Mouse (Mus musculus): ENCODE measurements at regions not wholly inside any gene's neighbourhood (a gene's known extent, or its start where the extent isn't known, plus 50 kb on each side); places are given as distances from the start of the nearest gene placed in this dataset.

DNA sequence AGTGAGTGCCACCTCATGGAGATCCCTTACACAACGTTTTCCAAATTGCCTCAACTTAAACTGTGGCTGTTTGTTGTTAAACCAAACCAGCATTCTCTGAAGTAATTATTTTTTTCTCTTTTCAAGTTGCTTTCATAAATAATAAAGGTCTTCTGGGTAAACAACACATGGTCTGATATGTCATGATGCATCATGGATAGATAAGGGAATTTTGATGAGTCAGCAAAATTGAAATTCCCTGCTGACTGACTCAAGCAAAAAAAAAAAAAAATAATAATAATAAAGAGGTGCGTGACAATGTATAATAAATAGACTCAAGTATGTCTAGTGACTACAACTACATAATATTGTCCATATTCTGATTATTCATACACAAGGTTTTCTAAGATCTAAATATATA, 201.8 kb downstream of the Adgb start:
- Histone ChIP-seq H3K27me3 (no peaks in the 10 kb centered on the region), H3K9ac (no peak overlapping the region), H3K4me2 (no peak overlapping the region), H3K4me1 (no peaks in the 10 kb centered on the region), H3K4me3 (no peak overlapping the region), H3K9me3 (replicated peaks) (no peaks in the 10 kb centered on the region), H3K36me3 (ENCODE audit: poor library complexity, severe bottlenecking) (no peaks in the 10 kb centered on the region), H3K27ac (no peak overlapping the region)
- 82% methylated on average over 2 of the region's 2 CpGs for WGBS
- ATAC-seq: no peak

DNA sequence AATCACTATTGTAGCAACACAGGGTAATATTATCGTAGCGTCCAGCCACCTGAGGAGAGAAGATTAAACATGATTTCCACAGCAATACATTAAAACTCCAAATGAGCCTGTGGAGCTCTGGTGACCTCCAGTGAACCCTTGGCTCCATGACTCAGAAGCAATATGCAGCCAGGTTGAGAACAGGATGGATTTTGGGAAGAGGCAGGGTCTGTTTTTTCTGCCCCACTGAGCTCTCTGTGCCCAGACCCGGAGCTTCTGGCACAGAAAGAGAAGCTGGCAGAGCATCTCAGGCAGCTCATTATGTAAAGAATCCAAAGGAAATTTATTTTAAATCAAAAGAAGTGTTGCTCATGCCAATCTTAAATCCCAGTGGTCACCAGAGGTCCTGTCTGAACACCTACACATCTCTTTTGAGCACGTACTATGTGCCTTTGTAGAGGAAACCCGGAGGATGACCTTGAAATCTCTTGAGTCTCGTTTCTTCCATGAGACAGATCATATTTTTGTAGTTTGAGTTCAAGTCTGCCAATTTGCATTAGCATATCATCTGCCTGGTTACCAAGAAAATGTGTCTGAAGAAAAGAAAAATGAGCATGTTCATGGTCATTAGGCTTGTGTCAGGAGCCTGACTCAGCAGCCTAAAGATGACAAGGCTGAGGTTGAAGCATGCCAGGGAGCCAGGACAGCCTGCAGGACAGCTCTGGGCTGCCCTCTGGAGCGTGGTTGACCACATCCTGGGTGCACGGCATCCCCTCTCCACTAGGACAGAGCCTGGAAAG, 219.4 kb downstream of the Adgb start:
- Histone ChIP-seq H3K4me3 (no peak overlapping the region), H3K27me3 (no peaks in the 10 kb centered on the region), H3K36me3 (ENCODE audit: poor library complexity, severe bottlenecking) (no peaks in the 10 kb centered on the region), H3K9ac (no peak overlapping the region), H3K4me2 (no peak overlapping the region), H3K4me1 (no peaks in the 10 kb centered on the region), H3K27ac (no peak overlapping the region), H3K9me3 (replicated peaks) (no peaks in the 10 kb centered on the region)
- 0 out of 2 replicates have a peak, but pooled peaks have one; percentile 55 for ATAC-seq
- 82% methylated on average over 8 of the region's 8 CpGs for WGBS

DNA sequence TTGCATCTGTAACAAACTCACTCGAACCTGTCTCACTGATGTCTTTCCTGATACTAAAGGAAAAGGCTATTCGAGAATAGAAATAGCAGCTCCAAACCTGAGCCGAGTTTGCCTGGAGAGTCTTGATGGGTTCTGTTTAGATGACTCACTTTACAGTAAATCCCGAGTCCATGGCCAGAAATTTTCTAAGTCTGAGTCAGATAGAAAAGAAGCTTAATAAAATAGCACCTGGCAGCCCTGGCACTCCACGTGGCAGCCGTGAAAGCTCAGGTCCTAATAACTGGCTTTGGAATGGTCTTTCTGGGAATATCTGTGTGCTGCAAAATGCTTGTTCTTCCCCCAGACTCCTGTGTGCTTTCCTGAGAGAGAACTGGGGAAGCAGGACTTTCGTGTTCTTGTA, 220.0 kb downstream of the Adgb start:
- Histone ChIP-seq H3K4me1 (no peaks in the 10 kb centered on the region), H3K27me3 (no peaks in the 10 kb centered on the region), H3K36me3 (ENCODE audit: poor library complexity, severe bottlenecking) (no peaks in the 10 kb centered on the region), H3K4me3 (no peak overlapping the region), H3K27ac (no peak overlapping the region), H3K4me2 (no peak overlapping the region), H3K9ac (no peak overlapping the region), H3K9me3 (replicated peaks) (no peaks in the 10 kb centered on the region)
- WGBS: 87% methylated on average over 7 of the region's 7 CpGs
- ATAC-seq: no peak

DNA sequence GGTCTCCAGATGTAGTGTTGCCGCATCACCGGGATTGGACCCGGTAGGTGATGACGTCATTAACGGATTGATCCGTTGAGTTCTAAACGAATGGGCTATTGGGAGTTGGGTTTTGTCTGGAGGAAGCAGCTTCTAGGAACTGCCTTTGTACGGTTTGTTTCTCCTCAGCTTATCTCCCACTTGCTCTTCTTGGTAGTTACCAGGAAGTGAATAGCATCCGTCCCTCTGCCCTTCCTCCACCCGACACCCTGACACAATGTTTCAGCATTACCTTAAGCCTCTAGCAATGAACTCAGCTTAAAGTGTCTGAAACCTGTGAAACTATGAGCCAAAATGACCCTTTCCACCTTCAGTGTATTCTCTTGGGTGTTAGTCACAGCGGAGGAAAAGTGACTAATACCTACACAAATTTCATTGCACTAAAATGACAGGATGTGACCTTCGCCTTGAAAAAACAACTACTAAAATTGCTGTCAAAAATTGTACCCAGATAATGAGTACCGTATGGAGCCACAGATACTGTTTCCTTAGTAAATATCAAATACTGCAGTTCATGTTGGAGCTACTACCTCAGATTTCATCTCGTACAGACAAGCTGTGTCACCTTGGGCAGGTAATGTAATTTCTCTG, 237.1 kb downstream of the Adgb start:
- ATAC-seq: no peak
- H3K4me1 ChIP-seq: no peaks in the 10 kb centered on the region
- no peak overlapping the region for H3K4me3 ChIP-seq
- no peak overlapping the region for H3K9ac ChIP-seq
- no peaks in the 10 kb centered on the region for H3K36me3 ChIP-seq (ENCODE audit: poor library complexity, severe bottlenecking)
- WGBS: 90% methylated on average over 14 of the region's 14 CpGs
- no peaks in the 10 kb centered on the region for H3K27me3 ChIP-seq
- H3K9me3 ChIP-seq (replicated peaks): no peaks in the 10 kb centered on the region
- H3K27ac ChIP-seq: no peak overlapping the region
- H3K4me2 ChIP-seq: no peak overlapping the region

DNA sequence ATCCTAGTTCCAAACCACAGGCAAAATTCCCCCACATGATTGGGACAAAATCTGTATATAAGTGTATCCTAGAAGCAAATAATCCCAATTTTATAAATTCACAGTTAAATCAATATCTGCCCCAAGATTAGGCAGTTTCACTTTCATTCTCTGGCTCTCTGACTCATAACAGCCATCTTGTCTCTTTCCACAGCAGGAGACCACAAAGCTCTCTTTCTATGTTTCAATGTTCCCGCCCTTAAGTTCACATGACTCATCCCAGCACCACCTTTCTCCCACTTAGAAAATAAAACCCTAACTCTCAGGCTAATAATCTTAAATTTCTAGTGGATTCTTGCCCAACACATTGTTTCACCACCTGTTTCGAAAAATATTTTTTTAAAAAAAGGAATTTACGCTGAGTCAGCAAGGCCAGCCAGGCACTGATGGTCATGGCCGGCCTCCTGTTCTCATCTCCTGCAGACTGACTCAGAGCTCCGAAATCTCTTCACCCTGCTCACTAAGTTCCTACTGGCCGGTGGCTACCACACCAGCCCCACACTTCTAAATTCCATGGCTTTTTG, 247.5 kb downstream of the Adgb start:
- Histone ChIP-seq H3K9me3 (replicated peaks) (no peaks in the 10 kb centered on the region), H3K27me3 (no peaks in the 10 kb centered on the region), H3K27ac (no peak overlapping the region), H3K4me3 (no peak overlapping the region), H3K4me1 (no peaks in the 10 kb centered on the region), H3K4me2 (no peak overlapping the region), H3K9ac (no peak overlapping the region), H3K36me3 (ENCODE audit: poor library complexity, severe bottlenecking) (no peaks in the 10 kb centered on the region)
- no peak for ATAC-seq
- 95% methylated on average over 6 of the region's 6 CpGs for WGBS

DNA sequence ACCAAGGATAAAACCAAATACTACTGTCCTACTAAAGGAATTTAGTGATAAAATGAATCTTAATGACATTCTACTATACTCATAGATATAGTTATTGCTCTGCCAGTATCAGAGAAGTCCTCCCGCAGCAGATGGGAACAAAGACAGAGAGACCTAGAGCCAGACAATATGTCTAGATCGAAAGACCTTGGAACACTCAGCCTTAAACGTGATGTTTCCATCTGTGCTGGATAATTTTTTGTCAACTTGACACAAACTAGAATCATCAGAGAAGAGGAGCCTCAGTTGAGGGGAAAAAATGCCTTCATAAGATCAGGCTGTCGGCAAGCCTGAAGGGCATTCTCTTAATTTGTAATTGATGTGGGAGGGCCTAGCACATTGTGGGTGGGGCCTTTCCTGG, 252.4 kb downstream of the Adgb start:
- Histone ChIP-seq H3K27me3 (no peaks in the 10 kb centered on the region), H3K9ac (no peak overlapping the region), H3K4me3 (no peak overlapping the region), H3K4me2 (no peak overlapping the region), H3K9me3 (replicated peaks) (no peaks in the 10 kb centered on the region), H3K4me1 (no peaks in the 10 kb centered on the region), H3K36me3 (ENCODE audit: poor library complexity, severe bottlenecking) (no peaks in the 10 kb centered on the region), H3K27ac (no peak overlapping the region)
- no peak for ATAC-seq
- 92% methylated on average over 4 of the region's 4 CpGs for WGBS

DNA sequence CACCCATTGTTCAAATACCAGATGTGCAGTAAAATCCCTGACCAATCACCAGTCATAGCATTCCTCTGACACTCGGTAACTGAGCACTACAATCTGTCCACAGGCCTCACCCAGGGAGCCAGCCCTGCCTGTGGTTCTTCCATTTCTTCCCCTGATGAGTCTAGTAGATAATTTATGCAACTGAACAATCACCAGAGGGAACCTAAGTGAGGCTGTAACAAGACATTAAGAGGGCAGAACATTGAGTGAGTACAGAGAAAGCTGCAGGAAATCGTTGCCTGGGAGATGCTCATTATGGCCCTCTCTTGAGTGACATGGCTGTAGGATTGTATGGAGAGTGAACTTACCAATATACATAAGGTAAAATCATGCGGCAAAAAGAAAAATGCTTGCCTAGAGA, 255.2 kb downstream of the Adgb start:
- WGBS: 58% methylated on average over 3 of the region's 3 CpGs
- Histone ChIP-seq H3K9me3 (replicated peaks) (no peaks in the 10 kb centered on the region), H3K4me2 (no peak overlapping the region), H3K9ac (no peak overlapping the region), H3K27me3 (no peaks in the 10 kb centered on the region), H3K4me1 (no peaks in the 10 kb centered on the region), H3K27ac (no peak overlapping the region), H3K4me3 (no peak overlapping the region), H3K36me3 (ENCODE audit: poor library complexity, severe bottlenecking) (no peaks in the 10 kb centered on the region)
- peak; percentile 61; the same call in 1 of the 2 replicates for ATAC-seq

DNA sequence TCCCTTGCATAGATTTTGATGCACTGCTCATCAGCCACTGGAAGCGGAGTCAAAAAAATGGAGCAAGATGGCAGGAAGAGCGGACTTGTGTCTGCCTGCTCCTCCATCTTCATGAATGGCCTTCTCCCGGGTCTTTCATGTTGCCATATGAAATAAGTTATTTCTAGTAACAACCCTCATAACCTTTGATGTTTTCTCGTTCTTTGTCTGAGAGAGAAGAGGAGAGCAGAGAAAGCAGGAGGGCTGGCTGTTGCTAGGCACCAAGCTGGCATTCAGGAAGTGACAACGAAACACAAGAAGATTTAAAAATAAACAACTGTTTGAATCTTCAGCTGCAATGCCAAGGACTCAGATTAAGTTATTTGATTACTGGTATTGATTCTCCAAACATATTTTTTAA, 256.8 kb downstream of the Adgb start:
- Histone ChIP-seq H3K27ac (no peak overlapping the region), H3K9ac (no peak overlapping the region), H3K4me1 (no peaks in the 10 kb centered on the region), H3K36me3 (ENCODE audit: poor library complexity, severe bottlenecking) (no peaks in the 10 kb centered on the region), H3K27me3 (no peaks in the 10 kb centered on the region), H3K4me2 (no peak overlapping the region), H3K9me3 (replicated peaks) (no peaks in the 10 kb centered on the region), H3K4me3 (no peak overlapping the region)
- 59% methylated on average over 5 of the region's 5 CpGs for WGBS
- ATAC-seq: no peak

DNA sequence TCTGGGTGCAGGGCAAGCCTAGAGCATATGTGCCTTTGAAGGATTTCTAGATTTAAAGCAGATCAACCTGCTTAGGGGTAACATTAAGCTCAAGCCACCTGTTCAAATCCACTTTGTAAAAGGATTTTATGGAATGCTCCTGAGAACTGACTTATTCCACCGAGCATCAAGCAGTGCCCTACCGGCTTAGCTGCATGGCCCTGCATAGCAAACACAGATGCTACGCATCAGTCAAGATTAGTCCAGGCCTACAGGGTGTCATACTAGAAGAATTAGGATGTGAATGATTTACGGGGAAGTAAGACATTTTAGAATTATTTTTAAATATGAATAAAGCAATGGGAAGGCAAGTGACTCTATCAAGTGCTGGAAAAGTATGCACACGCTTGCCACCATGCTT, 263.8 kb downstream of the Adgb start:
- 91% methylated on average over 5 of the region's 5 CpGs for WGBS
- ATAC-seq: no peak

DNA sequence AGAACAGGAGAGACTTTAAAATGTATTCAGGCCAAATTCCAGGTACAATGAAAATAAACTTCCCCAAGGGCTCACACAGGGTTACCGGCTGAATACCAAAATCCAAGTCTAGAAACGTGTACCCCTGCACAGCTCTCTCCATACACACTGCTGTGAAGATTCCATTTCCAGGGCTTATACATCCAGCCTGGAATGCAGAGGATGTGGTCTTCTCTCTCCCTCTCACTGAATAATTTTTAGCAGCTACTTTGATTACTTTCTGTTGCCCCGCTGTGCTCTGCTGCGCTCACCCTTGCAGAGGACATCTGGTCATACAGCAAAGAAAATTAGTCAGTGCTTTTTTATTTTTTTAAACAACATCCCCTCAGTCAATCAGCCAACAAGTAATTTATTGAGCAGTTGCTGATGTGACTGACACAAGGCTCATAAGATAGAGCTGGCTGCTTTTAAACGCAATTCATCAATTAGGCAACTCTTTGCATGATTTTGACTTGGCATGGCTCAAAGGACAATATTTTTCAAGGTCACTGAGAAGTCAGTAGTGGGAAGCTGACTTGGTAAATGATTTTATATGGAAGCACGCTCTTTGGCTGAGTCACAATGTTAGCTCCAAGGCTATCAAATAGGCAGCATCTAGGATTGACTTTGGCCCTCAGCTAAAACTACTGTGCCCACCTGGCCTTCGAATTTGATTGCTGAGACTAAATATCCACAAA, 266.2 kb downstream of the Adgb start:
- ATAC-seq: no peak
- Histone ChIP-seq H3K9me3 (replicated peaks) (no peaks in the 10 kb centered on the region), H3K27ac (no peak overlapping the region), H3K36me3 (ENCODE audit: poor library complexity, severe bottlenecking) (no peaks in the 10 kb centered on the region), H3K4me3 (no peak overlapping the region), H3K27me3 (no peaks in the 10 kb centered on the region), H3K9ac (no peak overlapping the region), H3K4me1 (no peaks in the 10 kb centered on the region), H3K4me2 (no peak overlapping the region)
- WGBS: 85% methylated on average over 7 of the region's 7 CpGs

More for the DNA sequence above, 263.8 kb downstream of the Adgb start:
- no peak overlapping the region for H3K4me3 ChIP-seq
- no peak overlapping the region for H3K27ac ChIP-seq
- H3K9ac ChIP-seq: no peak overlapping the region
- H3K4me1 ChIP-seq: no peaks in the 10 kb centered on the region
- no peaks in the 10 kb centered on the region for H3K27me3 ChIP-seq
- H3K9me3 ChIP-seq (replicated peaks): no peaks in the 10 kb centered on the region
- no peak overlapping the region for H3K4me2 ChIP-seq
- no peaks in the 10 kb centered on the region for H3K36me3 ChIP-seq (ENCODE audit: poor library complexity, severe bottlenecking)

DNA sequence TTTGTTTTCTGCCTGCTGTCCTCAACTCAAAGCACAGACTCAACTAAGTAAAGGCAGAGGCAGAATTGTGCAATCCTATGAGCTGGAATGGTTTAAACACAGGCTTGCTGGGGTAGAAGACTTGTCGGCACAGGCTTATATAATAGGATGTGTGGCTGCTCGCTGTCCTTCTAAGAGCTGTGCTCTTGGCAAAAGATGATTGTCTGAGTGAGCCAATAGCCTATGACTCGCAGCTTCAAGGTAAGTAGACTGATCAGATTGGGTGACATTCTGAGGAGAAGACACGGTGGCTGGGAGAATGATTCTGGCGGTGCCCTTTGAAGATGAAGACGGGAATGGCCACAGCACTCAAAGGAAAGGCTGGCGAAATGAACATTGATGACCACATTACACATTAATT, 268.1 kb downstream of the Adgb start:
- no peak for ATAC-seq
- Histone ChIP-seq H3K9me3 (replicated peaks) (no peaks in the 10 kb centered on the region), H3K4me2 (no peak overlapping the region), H3K4me3 (no peak overlapping the region), H3K36me3 (ENCODE audit: poor library complexity, severe bottlenecking) (no peaks in the 10 kb centered on the region), H3K9ac (no peak overlapping the region), H3K27me3 (no peaks in the 10 kb centered on the region), H3K4me1 (no peaks in the 10 kb centered on the region), H3K27ac (no peak overlapping the region)
- 78% methylated on average over 7 of the region's 7 CpGs for WGBS

DNA sequence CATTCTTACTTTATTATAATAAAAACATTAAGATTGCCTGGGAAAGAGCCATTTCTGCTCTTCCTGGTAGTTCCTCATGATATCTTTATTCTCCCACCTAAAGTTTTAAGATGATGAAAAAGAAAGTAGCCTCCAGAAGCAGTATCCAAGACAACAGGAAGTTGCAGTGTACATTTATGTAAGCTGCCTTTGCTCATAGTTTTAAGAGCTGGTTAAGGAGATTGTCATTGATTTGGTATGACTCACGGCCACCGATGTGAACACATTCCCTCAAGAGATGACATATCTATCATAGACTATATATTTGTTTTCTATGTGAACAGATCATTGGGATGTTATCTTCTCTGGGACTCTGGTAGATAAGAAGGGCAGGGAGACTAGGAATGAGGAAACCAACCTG, 281.8 kb downstream of the Adgb start:
- Histone ChIP-seq H3K9ac (no peak overlapping the region), H3K36me3 (ENCODE audit: poor library complexity, severe bottlenecking) (no peaks in the 10 kb centered on the region), H3K4me3 (no peak overlapping the region), H3K4me1 (no peaks in the 10 kb centered on the region), H3K27me3 (no peaks in the 10 kb centered on the region), H3K27ac (no peak overlapping the region), H3K4me2 (no peak overlapping the region), H3K9me3 (replicated peaks) (no peaks in the 10 kb centered on the region)
- no peak for ATAC-seq
- 96% methylated on average over 2 of the region's 2 CpGs for WGBS
